Mouse (Mus musculus) bone marrow macrophage, adult 2 months (primary cell): Measurements from ENCODE around the gene Eps8l1.

Experiments used
- CTCF ChIP-seq: IDR thresholded peaks from 2 replicates; pipeline ENCODE4 v1.5.1; 2012; ENCODE audit warnings: low read depth, mild to moderate bottlenecking, low read length, moderate library complexity
- POLR2A ChIP-seq: IDR thresholded peaks from 2 replicates; pipeline ENCODE4 v1.6.1; 2012; ENCODE audit warnings: mild to moderate bottlenecking, low read depth, low read length, borderline replicate concordance

- TF ChIP-seq CTCF (no peak), POLR2A (no peak)
These were observed 42.1 kb downstream of the Eps8l1 start for GRCm38 (mm10) chr7:4502421-4503090.
